Mouse (Mus musculus) embryonic fibroblast, embryonic 13.5 days (primary cell): ENCODE results near the gene Zfp950.

Experiments used
- CTCF ChIP-seq: IDR thresholded peaks from 2 replicates; pipeline ENCODE4 v1.5.1; 2011; ENCODE audit warnings: mild to moderate bottlenecking, control low read depth, low read length, moderate library complexity, borderline replicate concordance; ENCODE audit not compliant: insufficient read depth
- POLR2A ChIP-seq: IDR thresholded peaks from 2 replicates; pipeline ENCODE4 v1.6.1; 2011; ENCODE audit warnings: low read depth, mild to moderate bottlenecking, control low read depth, low read length, moderate library complexity

DNA sequence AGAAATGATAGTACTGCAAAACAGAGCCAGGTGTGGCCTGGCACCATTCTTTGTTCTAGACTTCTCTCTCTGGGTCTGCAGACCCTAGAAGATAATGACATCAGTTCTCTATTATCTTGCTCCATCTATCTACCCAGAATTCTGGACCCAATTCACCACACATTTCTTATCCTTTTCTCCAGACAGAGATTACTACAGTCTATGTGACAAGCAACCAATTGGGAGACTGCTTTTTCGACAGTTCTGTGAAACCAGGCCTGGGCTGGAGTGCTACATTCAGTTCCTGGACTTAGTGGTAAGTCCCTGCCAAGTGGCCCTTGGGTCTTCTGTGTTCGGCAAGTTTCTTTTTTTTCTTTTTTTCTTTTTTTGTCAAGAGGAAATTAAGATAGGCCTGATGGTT lies 109.1 kb downstream of the Zfp950 start:
- no peak for TF ChIP-seq CTCF
- no peak for TF ChIP-seq POLR2A
